Mouse (Mus musculus) cerebellum, adult 8-10 months (tissue): ENCODE measurements at regions not wholly inside any gene's neighbourhood (a gene's known extent, or its start where the extent isn't known, plus 50 kb on each side); places are given as distances from the start of the nearest gene placed in this dataset.
"Not testable (repeated sequence)": the region's sequence is repeated elsewhere in the genome, so short reads cannot be mapped to it uniquely, and the experiment has no call there.

Experiments
- DNase-seq: peaks from one replicate; pipeline ENCODE4 v3.0.0; 2022

DNA sequence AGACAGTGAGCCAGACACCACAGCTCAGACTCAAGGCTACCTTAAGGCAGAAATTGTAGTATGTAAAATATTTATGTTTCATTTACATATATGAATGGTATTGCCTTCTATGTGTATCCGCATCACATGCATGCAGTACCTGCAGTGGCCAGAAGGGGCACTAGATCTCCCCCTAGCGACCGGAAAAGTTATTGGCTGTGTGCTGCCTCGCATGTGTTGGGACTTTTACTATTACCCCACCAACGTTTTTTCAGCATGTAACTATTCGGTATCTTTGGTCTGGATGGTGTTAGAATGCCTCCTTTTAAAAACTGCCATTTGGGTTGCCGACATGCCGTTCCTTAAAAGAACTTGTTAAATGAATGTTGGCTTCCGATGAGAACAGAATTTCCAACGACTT, 145.7 kb upstream of the Mocs1 start:
- DNase-seq = no peak

DNA sequence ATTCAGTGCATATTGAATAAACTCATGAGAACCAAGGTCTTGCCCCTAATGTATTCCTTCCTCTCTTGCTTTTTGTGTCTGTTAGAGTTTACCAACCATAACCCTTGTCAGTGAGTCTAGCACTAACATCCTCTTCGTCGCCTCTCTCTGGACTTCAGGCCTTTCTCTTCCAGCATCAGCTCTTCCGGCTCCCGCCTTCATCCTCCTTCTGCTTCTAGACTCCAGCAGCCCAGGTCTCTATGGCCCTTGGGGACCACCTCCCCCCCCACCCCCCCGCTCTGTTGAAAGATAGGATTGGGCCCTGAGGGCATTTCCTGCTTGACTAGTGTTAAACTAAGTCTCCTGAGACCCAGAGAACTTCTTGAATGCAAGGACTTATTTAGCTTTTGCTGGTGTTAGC, 144.7 kb upstream of the Mocs1 start:
- no peak for DNase-seq

DNA sequence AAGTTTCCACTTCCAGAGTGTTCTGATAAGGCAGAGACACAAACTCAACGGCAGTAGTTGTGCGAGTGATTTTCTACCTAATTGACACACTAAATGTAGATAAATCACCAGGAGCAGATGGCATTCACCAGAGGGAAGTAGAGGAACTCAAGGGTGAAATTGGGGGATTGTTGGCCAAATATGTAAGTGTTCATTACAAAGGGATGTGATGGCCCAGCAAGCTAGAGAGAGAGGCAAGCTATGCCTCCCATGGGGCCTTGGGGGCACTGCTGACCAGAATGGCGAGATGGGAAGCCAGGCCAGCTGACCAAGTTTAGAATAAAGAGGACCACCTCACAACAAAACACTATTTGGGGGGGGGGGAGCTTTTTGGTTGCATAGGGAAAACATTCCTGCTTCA, 136.5 kb upstream of the Mocs1 start:
- DNase-seq = no peak

DNA sequence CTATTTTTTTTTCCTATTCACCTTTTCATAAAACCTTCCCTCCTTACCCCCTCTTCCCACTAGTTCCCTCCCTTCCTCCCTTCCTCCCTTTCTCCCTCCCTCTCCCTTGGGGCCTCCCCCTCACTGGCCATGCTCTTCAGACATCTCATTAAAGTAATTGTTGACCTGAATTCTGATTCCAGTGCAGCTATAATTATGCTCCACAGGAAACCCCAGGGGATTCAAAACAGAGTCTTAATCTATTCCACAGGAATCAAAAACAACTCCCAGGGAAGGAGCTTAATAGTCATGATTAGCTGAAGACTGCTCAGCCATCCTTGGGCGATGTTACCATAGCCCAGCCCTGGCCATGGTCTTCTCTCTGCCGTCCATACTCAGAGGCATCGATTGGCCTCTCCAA, 123.7 kb upstream of the Mocs1 start:
- no peak for DNase-seq

DNA sequence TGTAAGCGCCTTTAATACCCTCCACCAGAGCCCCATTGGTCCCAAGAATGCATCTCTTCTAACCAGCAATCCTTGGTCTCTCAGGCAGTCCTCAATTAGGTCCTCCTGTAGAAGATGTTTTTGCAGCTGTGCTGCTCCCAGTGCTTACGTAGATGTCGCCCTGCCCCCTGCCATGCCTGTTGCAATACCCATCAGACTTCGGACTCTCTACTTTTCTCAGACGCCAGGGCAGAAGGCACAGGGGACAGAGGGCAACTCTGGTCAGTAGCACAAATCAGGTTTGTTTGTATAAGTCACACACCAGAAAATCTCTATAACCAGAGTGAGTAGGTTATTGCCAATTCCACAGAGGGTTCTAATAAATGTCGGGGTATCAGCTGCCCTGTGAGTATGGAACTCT, 123.0 kb upstream of the Mocs1 start:
- no peak for DNase-seq

DNA sequence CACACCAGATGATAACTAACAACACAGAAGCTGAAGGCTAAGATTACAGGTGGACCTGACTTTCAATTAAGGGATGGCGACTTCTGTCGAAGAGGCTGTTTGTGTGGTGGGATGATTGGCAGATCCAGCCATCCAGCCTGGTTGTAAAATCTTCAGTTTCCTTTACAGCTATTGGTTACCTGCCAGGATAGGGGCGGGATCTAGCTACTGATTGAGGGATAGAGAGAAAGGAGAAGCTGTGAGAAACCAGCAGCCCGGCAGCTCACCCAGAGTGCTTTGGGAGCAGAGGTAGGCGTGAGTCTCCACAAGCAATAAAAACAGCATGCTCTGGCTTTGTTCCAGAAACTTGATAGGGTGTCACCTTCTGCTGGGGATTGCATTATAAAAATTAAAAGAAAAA, 119.1 kb upstream of the Mocs1 start:
- DNase-seq = no peak

DNA sequence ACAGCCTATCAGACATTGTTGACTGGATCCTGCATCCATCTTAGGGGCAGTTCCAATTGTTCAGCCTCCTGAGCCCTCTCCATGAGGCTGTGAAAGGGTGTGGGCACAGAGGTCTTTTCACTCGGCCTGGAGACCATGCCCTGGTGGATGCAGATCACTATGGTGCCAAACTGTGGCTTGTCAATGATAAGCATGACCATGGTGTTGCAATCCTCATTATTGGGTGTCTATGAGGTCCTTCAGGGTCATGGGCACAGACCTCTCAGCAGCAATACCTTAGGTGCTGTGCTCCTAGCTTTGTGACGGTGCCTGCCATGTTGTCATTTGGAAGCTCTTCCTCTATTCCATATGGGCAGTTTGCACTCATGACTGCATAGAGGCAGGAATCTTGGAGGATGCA, 114.0 kb upstream of the Mocs1 start:
- no peak for DNase-seq

DNA sequence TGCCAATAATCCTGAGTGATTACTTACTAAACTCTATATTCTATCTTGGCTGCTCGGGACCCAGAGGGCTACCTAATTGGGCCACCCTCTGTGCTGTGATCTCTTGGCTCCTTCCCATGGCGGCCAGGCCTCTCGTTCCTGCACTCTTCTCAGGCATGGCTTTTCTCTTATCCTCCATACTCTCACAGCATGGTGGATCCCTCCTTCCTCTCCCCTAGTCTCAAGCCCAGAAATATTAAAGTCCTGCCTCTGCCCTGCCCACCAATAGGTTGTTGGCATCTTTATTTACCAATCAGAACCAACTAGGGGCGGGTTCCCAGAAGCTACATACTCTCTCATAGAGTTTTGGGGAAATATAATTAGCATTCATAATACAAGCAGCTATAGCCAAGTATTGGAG, 100.6 kb upstream of the Mocs1 start:
- no peak for DNase-seq

DNA sequence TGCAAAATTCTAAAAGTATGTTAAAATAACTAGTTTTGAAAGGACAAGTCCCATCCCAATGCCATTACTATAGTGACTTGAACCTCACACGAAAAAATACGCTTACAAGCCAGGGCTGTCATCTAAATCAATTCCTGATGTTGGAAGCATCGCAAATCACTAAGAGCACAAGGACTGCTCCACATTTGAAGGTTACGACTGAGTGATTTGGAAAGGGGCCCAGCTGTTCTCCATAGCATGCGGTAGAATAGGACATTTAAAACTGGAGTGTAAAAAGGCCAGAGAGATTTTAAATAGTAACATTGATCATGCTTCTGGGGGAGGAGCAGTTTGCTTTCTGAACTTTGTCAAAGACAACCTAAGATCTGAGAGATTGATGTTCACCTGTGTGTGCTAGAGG, 92.8 kb upstream of the Mocs1 start:
- no peak for DNase-seq

DNA sequence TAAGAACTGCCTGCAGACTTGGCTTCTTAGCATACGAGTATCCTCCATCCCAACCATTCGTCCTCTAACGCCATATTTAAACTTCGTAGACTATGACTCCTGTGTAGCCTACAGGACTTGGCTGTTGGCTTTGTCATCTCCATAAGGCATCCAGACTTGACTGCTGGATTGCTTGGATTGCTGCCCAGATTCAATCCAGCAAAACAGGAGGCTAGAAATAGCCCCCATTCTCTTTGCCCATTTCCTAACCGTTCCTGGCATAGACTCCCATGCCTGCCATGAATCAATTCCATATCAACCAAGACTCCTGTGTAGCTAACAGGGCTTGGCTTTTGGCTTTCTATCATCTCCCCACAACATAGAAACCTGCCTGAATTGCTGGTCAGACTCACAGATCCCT, 90.3 kb upstream of the Mocs1 start:
- no peak for DNase-seq

DNA sequence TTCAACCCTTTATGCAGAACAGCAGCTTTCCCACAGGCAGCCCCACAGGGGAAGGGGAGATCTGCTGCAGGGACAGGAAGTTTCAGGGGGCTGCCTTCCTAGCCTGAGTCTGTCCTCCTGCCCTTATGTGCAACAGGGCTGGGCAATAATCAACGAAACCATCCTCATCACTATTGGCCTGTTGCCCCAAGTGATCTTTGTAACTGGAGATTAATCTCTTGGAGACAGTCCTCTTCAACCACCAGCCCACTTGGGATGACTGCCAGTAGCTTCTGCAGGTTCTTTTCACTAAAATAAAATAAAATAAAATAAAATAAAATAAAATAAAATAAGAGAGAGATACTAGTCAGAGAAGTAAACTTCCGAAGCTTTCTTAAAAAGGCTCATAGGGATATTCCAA, 85.5 kb upstream of the Mocs1 start:
- DNase-seq = no peak

DNA sequence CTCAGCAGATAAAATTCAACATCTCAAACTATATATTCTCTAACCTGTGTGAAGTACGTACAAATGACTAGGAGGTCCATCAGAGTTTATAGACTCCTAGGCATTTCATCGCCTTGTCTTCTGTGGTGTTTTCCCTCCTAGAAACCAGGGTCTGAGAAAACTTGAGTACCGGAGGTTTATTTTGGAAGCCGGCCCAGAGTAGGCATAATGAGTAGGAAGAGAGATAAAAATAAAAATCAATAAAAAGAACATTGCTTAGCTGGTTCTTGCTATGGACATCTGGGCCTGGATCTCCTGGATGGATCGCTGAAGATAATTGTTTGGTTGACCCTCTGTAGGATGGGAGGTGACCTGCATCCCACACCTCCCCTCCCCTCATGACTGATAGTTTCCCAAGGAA, 81.5 kb upstream of the Mocs1 start:
- no peak for DNase-seq

DNA sequence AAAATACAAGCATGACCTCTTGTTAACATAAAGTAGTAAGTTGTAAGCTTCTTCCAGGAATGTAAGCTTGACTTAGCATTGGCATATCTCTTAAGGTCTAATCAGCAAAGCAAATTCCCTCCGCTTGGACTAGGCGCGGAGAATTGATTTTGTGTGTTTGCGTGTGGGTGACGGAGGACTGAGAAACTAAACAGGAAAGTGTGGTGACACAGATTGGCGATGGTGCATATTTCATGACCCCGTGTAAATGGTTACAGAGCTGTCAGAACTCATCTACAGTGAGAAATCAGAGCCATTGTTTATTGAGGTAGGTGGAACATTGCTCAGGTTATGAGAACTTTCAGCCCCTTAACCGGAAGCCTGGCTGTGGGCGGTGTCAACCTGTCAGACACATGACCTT, 78.8 kb upstream of the Mocs1 start:
- no peak for DNase-seq

DNA sequence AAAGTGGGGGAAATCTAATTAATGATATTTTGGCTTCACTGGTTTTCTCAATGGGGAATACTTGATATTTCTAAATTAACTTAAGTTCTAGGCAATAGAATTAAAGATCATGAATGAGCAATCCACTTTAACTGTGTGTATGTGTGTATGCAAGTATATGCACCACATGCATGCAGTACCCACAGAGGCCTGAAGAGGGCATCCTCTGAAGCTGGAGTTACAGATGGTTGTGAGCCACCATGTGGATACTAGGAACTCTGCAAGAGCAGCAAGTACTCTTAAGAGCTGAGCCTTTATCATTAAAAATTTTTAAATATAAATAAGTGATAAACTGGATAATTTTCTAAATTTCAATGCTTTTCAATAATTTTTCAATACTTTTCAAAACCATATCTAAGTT, 69.0 kb upstream of the Mocs1 start:
- DNase-seq = no peak

DNA sequence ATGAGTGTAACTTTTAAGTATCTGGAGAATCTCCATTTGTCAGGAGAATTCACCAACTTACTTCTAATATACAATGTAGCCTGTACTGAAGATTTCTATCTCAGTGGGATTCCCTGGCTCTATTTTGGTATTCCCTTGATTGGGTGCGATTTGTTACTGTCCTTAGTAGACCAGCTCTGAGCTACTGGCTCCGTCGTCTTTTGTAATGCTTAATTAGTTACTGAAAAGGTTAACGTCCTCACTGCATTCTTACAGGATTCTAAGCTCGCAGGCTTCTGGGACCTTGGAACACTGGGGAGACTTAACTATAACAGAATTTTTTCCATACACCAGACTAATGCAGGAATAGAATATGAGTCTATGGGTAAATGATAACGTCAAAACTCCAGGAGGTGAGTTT, 67.9 kb upstream of the Mocs1 start:
- not testable (repeated sequence) for DNase-seq

DNA sequence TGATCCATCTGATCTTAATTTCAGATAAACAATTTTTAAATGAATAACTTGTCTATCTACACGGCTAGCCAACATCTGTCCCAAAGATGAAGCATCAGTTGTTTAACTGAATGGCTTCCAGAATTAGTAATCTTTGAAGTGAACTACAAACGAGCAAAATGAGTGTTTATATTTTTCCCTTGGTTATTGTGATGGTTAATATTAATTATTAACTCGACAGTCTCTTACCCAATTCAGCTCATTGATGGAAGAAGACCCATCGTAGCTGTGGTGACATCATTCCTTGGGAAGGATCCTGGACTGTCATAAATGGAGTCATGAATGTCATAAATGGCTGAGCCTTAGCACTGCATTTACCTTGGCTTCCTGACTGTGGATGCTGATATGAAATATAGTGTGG, 60.4 kb upstream of the Mocs1 start:
- no peak for DNase-seq

DNA sequence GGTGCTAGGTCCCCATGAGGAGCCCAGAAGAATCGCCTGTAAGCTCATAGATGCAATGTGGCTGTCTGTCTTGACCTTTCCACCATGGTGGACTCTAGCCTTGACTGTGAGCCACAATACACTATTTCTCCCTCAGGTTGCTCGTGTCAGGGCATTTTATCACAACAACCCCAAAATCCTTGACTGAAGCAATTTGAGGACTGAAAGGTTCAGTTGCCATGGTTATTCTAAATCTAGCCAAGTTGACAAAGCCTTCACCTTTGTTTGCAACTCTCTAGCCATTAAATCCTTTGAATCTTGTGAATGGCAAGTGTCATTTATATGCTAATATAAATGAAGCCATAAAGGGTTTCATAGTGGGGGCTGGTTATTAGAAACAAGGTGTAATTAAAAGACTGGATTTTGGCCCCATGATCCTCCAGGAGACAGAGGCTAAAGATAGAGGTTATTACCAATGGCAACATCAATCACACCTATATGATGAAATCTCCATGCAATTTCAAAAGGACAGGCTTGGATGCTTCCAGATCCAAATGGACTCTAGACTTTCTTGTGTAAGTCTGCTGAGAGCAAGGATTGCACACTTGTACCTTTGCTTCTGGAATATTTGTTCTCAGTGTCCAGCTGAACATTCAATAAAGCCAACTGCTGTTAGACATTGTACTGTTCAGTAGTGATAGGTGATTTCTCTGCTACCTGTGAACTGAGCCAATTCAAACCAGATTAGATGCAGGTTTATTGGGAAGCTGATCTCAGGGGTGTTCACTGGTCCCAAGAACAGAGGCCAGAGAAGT, 59.5 kb upstream of the Mocs1 start:
- no peak for DNase-seq

DNA sequence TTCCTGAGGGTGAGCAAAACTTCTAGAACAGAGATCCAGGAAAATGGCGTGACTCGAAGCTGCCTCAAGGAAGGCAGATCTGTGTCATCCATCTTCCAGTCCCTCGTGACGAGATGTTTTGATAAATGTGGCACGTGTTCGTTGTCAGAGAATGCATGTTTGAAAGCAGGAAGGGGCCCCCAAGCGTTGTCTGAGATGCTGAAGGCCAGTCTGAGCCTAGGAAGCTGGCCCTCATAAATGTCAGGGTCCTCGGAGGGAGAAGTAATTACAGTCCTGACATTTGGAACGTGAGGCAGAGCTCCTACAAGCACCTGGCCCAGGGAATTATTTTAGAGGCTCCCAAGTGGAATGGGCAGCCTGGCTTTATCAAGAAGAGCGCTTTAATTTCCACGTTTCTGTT, 50.5 kb upstream of the Mocs1 start:
- DNase-seq = no peak
